Mouse (Mus musculus) midbrain, embryonic 16.5 days (tissue): ENCODE results near the gene Dars2. TPM values are rescaled to one million over a fixed set of nuclear protein-coding genes. Genes with fewer than 3 reads are reported as not detected.
A peak's percentile ranks its signal among the peaks of the same experiment; 100 is the strongest.

Source experiments
- ATAC-seq: fragments of 200-750 bp; cut with Nextera tagmentation; 2 replicates; pipeline ENCODE4 v1.8.0; 2017; ENCODE audit warnings: moderate TSS enrichment
- H3K27ac ChIP-seq: fragments of 300-500 bp; sonication (generic); 2 replicates; pipeline ENCODE4 v1.5.1; 2014; ENCODE audit warnings: mild to moderate bottlenecking, low read length, mixed read lengths
- H3K27me3 ChIP-seq: fragments of 300-500 bp; sonication (generic); 2 replicates; pipeline ENCODE4 v1.6.1; 2014; ENCODE audit warnings: low read depth, low read length, mixed read lengths; ENCODE audit not compliant: control insufficient read depth, insufficient read depth
- H3K36me3 ChIP-seq: fragments of 300-500 bp; sonication (generic); 2 replicates; pipeline ENCODE4 v1.6.1; 2014; ENCODE audit warnings: mild to moderate bottlenecking, low read length, moderate library complexity, mixed read lengths; ENCODE audit not compliant: control insufficient read depth, insufficient read depth
- H3K4me1 ChIP-seq: fragments of 300-500 bp; sonication (generic); 2 replicates; pipeline ENCODE4 v1.6.1; 2014; ENCODE audit warnings: mild to moderate bottlenecking, low read length, mixed read lengths; ENCODE audit not compliant: control insufficient read depth, insufficient read depth
- H3K4me2 ChIP-seq: fragments of 300-500 bp; sonication (generic); 2 replicates; pipeline ENCODE4 v1.6.1; 2014; ENCODE audit warnings: mild to moderate bottlenecking, low read length, mixed read lengths
- H3K4me3 ChIP-seq: fragments of 300-500 bp; sonication (generic); 2 replicates; pipeline ENCODE4 v1.5.1; 2014; ENCODE audit warnings: low read depth, mild to moderate bottlenecking, low read length, moderate library complexity, mixed read lengths
- H3K9ac ChIP-seq: fragments of 300-500 bp; sonication (generic); 2 replicates; pipeline ENCODE4 v1.6.1; 2014; ENCODE audit warnings: low read depth, low read length, mixed read lengths
- H3K9me3 ChIP-seq: fragments of 300-500 bp; sonication (generic); replicated peaks from 2 replicates; pipeline ENCODE4 v1.6.1; 2014; ENCODE audit warnings: mild to moderate bottlenecking, low read length, mixed read lengths; ENCODE audit not compliant: control insufficient read depth, poor library complexity, severe bottlenecking
- WGBS: fragments of 180-500 bp; shearing (Covaris S2); extraction: QIAGEN DNeasy Blood & Tissue Kit; methylation state at CpG from one replicate; pipeline ENCODE4 v1.1.7; 2014; 5-methylcytosine and 5-hydroxymethylcytosine counted together
- polyA plus RNA-seq: library from polyadenylated mRNA; unstranded; fragments of >200 nt; fragmentation: Nextera tagmentation; extraction: Ambion mirVana; gene quantifications from 2 replicates; pipeline ENCODE4 v1.2.1, GENCODE M21; 2015

The Dars2 gene
- polyA plus RNA-seq, 1 experiment from 2014 or later = 24.2 TPM

DNA sequence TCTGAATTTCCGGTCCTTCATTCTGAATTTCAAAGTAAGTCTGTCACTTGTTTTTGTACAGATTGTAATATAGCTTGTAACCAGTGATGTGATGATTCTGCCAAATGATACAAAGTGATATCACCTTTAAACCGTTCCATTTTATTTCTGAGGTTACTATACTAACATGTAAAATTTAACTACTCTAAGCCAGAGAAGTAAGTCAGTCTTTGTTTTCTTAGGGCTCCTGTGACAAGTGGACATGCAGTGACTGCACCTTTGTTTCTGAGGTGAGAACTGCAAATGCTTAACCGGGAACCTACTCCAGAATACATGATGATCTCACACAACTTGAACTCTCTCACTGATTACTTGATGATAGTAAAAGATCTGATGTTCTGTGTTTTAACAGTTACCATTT is 32.5 kb downstream of the Dars2 start:
- H3K36me3 ChIP-seq = peaks cover 16% of the 10 kb centered on the region
- ATAC-seq = no peak
- no peaks in the 10 kb centered on the region for H3K9me3 ChIP-seq
- H3K4me2 ChIP-seq = peak overlapping the region; percentile 49; the same call in 1 of the 2 replicates
- no peaks in the 10 kb centered on the region for H3K27me3 ChIP-seq
- no peak overlapping the region for H3K9ac ChIP-seq
- H3K4me3 ChIP-seq = peak overlapping the region; percentile 24; the same call in 1 of the 2 replicates
- WGBS = 42% methylated on average over 3 of the region's 3 CpGs
- H3K4me1 ChIP-seq = peaks cover 27% of the 10 kb centered on the region
- H3K27ac ChIP-seq = no peak overlapping the region

DNA sequence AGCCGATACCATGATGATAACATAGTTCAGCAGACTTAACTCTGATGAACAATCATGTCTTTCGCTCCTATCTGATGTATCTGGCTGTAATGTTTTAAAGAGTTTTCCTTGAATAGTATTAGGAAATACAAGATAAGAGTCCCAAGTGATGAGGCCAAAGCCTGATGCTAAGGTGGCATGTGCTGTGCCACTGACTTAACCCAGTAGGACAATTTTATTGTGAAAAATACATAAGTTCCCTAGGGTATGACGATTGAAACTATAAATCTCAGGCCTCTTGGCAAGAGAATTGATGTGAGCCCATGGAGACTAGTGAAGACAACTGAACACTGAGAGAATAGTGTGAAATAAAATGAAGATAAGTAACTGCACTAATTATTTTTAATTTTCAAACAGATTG is 32.9 kb downstream of the Dars2 start:
- Histone ChIP-seq H3K4me2 (peak overlapping the region; percentile 49), H3K4me1 (peaks cover 27% of the 10 kb centered on the region), H3K27ac (no peak overlapping the region), H3K36me3 (peaks cover 16% of the 10 kb centered on the region), H3K9ac (peak overlapping the region; percentile 49; the same call in 1 of the 2 replicates), H3K9me3 (no peaks in the 10 kb centered on the region), H3K4me3 (peak overlapping the region; percentile 24), H3K27me3 (no peaks in the 10 kb centered on the region)
- WGBS = 28% methylated on average over 3 of the region's 3 CpGs
- ATAC-seq = no peak

DNA sequence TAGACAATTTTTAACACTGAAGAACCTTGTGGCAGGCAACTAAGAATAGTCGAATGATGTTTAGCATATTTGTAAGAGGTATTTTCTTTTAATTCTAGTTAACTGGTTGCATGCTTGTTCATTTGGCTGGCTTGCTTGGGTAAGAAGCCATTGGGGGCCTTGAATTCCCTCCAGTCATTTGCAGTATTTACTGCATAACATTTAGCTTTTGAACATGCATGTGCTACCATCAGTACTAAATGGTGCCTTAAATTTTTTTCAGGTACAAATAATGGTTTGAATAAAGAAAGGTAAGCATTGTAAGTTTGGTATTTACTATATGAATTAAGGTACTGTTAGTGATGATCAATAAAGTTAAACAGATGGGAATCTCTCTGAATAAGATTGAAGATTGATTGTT is 33.4 kb downstream of the Dars2 start:
- H3K4me2 ChIP-seq = peak overlapping the region; percentile 84
- H3K36me3 ChIP-seq = peaks cover 16% of the 10 kb centered on the region
- peak overlapping the region; percentile 89 for H3K27ac ChIP-seq
- H3K27me3 ChIP-seq = no peaks in the 10 kb centered on the region
- 2% methylated on average over 1 of the region's 1 CpGs for WGBS
- peak overlapping the region; percentile 86 for H3K9ac ChIP-seq
- no peaks in the 10 kb centered on the region for H3K9me3 ChIP-seq
- peaks cover 27% of the 10 kb centered on the region for H3K4me1 ChIP-seq
- peak overlapping the region; percentile 67 for H3K4me3 ChIP-seq
- ATAC-seq = no peak

DNA sequence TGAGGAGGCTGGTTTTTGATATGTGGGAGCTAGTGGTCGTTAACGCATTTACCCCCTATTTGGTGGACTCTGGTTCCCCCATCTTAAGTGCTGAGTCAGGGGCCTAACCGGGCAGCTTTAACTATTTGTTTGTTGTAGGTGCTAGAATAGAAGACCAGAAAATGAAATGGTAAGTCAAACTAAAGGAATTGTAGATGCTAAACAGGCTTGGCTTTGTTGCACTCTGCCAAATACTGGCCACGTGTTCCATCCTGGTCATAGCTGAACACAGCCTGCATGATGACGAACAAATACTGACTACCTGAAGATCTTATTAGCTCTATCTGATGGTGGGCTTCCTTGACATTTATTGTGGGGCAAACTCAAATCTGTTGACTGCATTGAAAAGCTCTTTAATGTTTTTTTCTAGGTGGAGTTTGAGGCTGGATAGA is 34.0 kb downstream of the Dars2 start:
- peaks cover 18% of the 10 kb centered on the region for H3K36me3 ChIP-seq

DNA sequence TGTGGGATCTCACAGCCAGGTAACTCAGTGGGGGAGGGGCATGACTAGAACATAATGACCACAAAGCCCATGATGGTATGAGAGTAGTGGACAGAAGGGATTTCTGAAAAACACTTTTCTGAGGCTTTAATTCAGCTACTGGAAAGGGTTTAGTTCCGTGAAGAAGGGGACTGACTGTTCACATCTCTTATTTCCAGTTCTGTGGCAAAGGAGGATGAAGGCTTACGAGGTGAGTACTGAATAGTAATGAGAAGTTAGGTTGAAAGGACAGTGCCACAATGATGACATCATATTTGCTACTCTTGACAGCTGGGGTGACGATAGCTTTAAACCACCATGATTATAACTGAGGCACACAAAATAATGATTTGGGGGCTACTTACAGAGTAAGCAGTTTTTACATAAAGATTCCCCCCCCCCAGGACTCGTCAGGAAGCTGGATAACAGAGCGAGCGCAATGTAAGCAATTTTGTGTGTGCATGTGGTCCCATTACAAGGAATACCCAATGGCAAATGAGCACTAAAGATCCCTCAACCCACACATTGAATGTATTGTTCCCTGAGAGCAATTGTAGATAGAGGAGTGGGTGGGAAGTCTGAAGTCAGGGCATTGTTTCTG is 34.6 kb downstream of the Dars2 start:
- Histone ChIP-seq H3K27ac (peak overlapping the region; percentile 89), H3K4me2 (peak overlapping the region; percentile 84), H3K27me3 (no peaks in the 10 kb centered on the region), H3K4me1 (peaks cover 27% of the 10 kb centered on the region), H3K4me3 (peak overlapping the region; percentile 67), H3K9me3 (no peaks in the 10 kb centered on the region), H3K9ac (peak overlapping the region; percentile 86), H3K36me3 (peaks cover 22% of the 10 kb centered on the region)
- 0% methylated on average over 6 of the region's 6 CpGs for WGBS
- no peak for ATAC-seq

More for the DNA sequence above, 34.0 kb downstream of the Dars2 start:
- WGBS = 0% methylated on average over 5 of the region's 5 CpGs
- peak overlapping the region; percentile 89 for H3K27ac ChIP-seq
- no peak for ATAC-seq
- peak overlapping the region; percentile 86 for H3K9ac ChIP-seq
- peaks cover 27% of the 10 kb centered on the region for H3K4me1 ChIP-seq
- no peaks in the 10 kb centered on the region for H3K27me3 ChIP-seq
- peak overlapping the region; percentile 84 for H3K4me2 ChIP-seq
- H3K9me3 ChIP-seq = no peaks in the 10 kb centered on the region
- H3K4me3 ChIP-seq = peak overlapping the region; percentile 67

DNA sequence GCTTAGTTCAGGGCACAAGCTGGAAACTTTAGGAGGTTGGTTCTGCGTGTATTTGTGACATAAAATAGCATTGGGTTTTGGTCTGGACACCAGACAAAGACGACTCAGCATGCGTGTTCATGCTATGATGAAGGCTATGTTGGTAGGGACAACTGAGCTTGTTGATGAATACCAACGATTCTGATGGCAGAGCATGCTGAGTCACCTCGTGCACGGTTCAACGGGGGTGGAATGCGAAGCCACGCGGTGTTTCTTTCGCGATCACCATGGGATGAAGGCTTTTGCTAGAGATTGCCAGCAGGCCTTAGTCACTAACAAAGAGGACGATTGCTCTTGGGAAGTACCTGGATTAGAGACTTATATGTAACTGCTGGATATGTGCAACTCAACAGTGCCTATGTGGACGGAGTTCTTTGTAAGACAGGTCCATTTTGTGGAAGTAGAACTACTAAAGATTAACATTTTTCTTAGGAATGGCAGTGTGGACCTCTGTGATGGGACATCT is 35.1 kb downstream of the Dars2 start:
- Histone ChIP-seq H3K27ac (peak overlapping the region; percentile 89), H3K9ac (peak overlapping the region; percentile 86), H3K9me3 (no peaks in the 10 kb centered on the region), H3K4me3 (peak overlapping the region; percentile 67), H3K4me2 (peak overlapping the region; percentile 84), H3K27me3 (no peaks in the 10 kb centered on the region), H3K36me3 (peaks cover 24% of the 10 kb centered on the region), H3K4me1 (peaks cover 27% of the 10 kb centered on the region)
- peak; percentile 43 for ATAC-seq
- under 1% methylated on average over 14 of the region's 14 CpGs for WGBS

DNA sequence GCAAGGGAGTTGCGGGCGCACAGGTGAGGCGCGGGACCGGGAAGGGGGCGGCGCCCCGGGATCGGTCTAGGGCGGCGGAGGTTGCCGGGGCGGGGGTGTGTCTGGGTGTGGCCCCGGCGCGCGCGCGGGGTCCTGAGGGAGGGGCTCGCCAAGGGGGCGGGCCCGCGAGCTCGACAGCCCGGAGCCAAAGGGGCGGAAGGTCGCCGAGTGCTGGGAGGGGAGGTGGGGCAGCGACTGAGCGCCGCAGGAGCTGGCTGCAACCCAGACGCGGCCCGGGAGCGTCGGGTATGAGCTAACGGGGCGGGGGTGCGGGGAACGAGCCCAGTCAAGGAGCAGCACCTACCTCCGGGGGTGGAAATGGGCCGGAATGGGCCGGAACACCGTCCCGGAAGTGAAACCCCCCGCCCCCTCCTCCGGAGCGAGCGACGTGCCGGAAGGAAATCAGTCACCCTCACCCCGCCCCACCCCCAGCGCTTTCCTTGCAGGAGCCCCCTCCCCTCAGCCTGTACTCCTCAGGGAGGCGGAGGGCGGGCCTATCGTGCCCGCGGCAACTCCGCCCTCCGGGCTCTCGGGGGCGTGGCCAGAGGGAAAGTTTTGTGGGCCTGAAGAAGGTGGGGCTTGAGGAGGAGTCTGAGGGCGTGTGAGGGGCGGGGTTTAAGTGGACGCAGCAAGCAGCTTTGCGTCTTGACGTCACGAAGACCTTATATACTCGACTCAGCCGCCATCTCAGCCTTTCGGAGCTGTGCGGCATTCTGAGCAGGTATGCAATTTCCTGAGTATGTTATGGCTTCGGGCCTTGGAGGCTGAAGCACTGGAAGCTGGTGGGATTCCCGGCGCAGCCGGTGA is 35.8 kb downstream of the Dars2 start, which contains the start of gene Zbtb37:
Gene Zbtb37 (minus strand): TSS at position 415 of the 846 bp plus-strand sequence.
- H3K36me3 ChIP-seq = peaks cover 26% of the 10 kb centered on the region
- WGBS = under 1% methylated on average over 55 of the region's 76 CpGs

DNA sequence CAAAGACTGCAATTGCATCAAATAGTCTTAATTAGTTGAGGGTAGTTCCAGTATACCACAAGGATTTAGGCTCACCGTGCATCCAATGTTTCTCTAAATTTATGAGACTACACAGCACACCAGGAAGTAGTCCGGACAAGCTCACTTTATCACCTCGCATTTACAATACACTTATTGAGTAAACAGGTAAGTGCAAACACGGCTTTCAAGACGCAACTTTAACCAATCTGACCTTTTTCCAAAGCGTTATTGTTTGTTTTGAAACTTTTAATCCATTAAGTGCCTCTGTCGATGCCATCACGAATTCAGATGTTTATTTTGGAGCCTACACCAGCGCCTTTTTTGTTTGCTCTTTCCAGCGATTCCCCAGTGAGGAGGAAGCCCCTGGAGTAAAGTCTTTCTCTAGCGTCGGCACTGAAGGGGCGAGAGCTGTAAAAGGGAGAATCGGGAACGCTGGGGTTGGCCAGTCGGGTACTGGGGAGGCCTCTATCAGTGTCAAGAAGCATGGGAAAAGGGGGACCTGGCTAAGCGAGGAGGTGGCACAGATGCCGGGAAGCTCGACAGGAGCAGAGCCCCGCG is 36.5 kb downstream of the Dars2 start:
- peaks cover 26% of the 10 kb centered on the region for H3K36me3 ChIP-seq
- H3K27ac ChIP-seq = peak overlapping the region; percentile 89
- 2% methylated on average over 21 of the region's 21 CpGs for WGBS
- peak overlapping the region; percentile 54 for H3K4me2 ChIP-seq
- H3K9ac ChIP-seq = peak overlapping the region; percentile 88
- no peaks in the 10 kb centered on the region for H3K27me3 ChIP-seq
- peaks cover 26% of the 10 kb centered on the region for H3K4me1 ChIP-seq
- H3K9me3 ChIP-seq = no peaks in the 10 kb centered on the region
- H3K4me3 ChIP-seq = peak overlapping the region; percentile 67
- no peak for ATAC-seq

More for the DNA sequence above, 35.8 kb downstream of the Dars2 start, which contains the start of gene Zbtb37:
- Histone ChIP-seq H3K4me2 (peak within 1 kb of the TSS; percentile 84), H3K27ac (peak within 1 kb of the TSS; percentile 89), H3K9me3 (no peaks in the 10 kb centered on the region), H3K4me1 (peaks cover 27% of the 10 kb centered on the region), H3K4me3 (peak within 1 kb of the TSS; percentile 67), H3K27me3 (no peaks in the 10 kb centered on the region), H3K9ac (peak within 1 kb of the TSS; percentile 88)
- ATAC-seq = peak; percentile 95
